Mouse (Mus musculus) NIH3T3 (cell line): ENCODE data around the gene Prr5.
A peak's percentile ranks its signal among the peaks of the same experiment; 100 is the strongest.

ENCODE experiments used
- DNase-seq: peaks from one replicate; pipeline ENCODE4 v3.0.0-alpha.2; 2012; ENCODE audit warnings: low read depth

The Prr5 gene

DNA sequence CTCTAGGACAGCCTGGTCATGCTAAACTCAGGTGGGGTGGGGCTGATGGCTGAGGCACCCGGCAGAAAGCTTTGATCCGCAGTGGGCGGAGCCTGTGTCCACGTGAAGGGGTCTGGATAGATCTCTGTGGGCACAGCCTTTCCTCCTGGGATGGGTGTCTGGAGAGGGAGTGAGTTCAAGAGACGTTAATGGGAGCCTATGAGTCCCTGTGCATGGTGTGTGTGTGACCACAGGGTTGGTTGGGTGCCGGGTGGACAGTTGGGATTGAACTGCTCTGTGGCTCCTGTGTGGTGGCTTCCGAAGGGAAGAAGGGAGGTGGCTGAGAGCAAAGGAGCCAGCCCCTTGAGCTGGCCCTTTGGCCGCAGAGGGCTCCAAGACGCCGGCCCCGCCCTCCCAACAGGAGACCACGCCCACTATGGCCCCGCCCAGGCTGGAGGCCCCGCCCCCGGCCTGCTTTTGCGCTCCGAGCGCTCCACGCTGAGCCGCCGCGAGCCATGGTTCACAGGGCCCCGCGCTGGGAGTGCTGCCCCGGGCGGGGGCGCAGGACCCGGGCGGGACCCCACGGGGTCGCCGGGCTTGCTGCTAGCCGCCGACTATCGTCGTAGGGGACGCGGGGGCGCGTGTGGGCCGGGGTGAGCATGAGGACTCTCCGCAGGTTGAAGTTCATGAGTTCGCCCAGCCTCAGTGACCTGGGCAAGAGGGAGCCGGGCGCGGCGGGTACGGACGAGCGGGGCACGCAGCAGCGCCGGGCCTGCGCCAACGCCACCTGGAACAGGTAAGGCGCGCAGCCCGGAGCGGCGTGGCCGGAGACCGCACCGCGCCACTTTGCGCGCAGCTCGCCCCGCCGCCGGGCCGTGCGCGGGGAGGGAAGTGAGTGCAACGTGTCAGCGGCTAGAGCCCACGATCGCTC is 11.4 kb downstream of the Prr5 start:
- peak; percentile 91 for DNase-seq

DNA sequence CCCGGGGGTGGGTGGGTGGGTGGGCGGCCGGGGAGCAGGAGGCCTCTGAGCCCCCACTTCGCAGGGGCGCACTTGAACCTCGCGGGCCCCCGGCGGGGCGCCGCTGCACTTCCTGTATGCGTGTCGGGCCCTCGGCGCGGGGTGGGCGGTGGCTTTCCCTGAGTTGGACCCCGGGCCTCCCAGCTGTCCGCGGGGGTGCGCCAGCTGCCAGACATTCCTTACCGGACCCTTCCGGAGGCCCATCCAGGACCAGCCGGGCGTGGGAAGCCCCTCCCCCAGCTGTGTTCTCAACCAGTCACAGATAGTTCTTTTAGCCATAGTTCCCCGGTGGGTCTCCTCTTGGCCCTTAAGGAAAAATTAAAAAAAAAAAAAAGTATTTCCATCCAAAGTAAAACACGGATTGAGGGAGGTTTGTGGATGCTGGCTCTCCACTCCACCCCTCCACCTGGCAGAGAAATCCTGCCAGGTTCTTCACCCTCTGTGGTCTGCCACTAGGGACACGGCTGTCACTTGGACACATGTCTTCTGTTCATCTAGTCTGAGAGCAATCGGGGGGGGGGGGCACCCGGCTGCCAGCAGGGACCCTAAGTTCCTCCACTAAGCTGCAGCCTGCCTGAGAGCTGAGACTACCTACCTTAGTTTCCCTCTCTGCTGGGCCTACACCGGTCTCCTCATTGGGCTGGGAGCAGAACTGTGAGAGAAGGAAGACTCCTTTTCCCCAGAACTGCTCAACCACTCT is 12.2 kb downstream of the Prr5 start:
- peak; percentile 74 for DNase-seq

DNA sequence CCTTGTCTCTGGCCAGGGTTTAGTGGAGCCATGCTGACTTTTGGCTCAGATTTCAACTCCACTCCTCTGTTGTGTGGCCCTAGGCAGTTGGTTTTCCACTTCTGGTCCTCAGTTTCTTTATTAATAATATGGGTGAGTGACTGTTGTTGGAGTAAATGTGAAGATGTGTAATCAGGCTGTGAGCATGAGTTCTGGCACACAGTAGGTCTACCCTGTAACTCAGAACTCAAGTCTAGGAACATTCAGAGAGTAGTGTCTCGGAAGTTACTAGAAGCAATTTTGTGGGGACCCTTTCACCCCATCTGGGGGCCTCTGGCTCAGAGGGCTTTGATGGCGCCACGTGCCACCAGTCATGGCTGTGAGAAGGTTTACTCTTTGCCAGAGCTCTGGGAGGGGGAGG is 12.8 kb downstream of the Prr5 start:
- DNase-seq: no peak

DNA sequence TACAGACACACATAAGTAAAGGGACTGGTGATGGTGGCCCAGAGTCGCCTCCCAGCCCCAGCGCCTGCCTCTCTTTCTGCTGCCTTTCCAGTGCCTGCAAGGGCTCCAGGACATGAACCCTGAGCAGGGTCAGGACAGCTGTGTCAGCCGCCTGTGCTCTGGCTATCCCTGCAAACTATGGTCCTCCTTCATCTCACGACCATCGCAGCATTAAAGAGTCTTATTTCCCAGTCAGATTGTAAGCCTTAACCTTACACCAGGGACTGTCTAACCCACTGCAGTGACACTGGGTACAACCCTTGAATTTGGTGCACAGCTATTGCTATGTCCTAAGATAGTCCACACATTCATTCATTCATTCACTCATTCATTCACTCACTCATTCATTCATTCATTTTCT is 13.4 kb downstream of the Prr5 start:
- DNase-seq: no peak

DNA sequence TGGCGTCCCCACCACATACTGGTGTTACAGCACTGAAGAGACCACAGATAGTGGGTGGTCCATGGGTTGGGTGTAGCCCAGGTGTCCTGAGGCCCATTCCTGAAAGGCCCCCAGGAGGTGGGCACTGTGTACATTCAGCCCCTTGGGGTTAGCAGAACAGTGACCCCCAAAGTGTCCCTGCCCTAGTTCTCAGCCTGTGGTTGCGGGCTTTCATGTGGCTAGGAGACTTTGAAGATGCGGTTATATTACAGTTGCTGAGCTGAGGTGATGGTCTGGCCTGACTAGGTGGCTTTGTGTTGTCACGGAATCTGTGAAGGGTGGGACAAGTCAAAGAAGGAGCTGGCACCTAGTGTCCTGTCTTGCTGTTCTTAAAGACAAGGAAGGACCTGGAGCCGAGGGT is 15.1 kb downstream of the Prr5 start:
- no peak for DNase-seq

DNA sequence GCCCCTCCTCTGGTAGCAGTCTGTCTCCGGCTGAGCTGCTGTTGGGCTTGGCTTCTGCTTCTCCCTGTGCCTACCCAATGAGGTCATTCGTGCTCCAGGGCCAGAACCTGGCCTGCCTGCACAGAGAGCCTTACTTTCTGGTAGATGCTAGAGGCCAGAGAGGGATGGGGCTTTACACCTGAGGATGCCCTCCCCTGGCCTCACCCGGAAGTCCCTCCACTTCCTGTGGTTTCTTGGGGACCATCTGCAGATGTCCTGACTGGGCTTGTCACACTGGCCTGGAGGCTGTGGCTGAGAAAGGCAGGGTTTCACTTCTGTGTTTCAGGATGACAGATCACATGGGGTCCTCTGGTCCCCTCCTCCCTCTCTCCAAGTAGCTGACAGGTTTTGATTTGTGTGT is 16.0 kb downstream of the Prr5 start:
- DNase-seq: no peak

DNA sequence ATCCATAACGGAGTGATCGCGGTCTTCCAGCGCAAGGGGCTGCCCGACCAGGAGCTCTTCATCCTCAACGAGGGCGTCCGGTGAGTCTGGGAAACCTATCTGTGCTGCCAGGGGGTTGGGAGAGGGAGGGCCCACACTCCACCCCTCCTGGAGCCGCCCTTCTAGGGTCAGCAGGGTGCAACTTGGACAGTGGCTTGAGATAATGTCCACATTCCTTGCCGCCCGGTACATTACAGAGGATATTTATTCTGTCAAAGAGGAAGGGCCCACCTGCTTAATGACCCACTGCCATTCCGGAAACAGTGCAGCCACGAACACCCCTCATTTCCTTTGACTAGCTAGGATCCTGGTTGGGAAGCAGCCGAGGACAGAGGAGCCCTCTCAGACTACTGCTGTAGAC is 18.5 kb downstream of the Prr5 start:
- no peak for DNase-seq

DNA sequence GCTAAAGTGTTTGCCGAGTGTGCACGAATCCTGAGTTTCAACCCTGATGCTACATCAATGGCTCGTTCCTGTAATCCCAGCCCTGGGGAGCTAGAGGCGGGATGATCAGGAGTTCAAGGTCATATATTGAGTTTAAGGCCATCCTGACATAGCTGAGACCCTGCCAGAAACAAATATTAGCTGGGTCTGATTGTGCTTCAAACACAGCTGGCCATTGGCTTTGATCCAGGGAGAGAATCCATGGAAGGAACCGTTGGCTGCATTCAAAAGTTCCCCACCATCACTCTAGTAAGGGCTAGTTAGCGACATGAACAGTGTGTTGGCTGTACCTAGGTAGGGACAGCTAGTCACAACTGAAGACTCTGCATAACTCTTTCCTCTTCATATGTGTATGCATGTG is 19.9 kb downstream of the Prr5 start:
- no peak for DNase-seq

DNA sequence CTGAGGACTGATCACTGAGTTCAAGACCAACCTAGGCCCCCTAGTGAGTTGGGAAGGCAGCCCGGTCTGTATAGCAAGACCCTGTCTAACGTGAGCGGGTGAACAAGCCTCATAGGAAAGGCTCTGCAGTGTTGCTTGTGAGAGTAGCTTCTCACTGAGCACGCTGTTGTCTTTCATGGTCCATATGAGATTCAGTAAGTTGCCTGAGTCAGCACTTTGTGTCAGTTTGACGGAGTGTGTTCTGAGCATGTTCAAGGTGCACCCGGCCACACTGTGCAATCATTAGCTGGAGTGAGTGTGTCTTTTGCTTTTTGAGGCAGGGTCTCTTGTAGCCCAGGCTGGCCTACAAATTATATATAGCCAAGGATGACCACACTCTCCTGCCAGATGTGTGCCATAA is 22.1 kb downstream of the Prr5 start:
- no peak for DNase-seq

DNA sequence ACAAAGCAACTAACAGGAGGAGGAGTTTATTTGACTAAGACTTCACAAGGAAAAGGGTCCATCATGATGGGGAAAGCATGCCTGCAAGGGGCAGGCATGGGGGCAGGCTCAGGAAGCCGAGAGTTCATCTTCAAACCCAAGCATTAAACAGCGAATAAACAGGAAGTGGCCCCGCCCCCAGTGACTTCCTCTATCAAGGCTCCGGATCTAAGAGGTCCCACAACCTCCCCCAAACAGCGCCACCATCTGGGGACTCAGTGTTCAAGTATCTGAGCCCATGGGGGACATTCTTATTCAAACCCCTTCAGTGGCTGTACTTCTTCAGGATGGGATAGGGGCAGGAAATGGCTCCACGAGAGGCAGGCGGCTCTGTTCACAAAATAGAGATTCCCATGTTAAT is 23.2 kb downstream of the Prr5 start:
- no peak for DNase-seq

DNA sequence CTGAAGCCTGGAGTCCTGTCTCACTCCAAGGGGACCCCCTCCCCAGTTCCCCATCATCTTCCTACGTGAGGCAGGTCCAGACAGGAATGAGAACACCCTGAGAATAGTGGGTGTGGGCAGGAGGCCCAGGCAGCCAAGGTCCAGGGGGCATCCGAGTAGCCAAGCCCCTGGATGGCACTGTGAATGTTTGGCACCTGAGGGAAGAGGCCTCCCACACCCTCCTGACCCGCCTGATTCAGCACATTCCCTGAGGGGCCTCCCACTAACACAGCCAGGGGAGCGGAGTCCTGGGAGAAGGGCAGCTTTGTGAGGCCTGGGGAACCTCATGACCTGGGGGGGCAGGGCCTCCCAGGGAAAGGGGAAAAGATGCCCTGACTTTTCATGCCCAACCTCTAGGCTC is 26.6 kb downstream of the Prr5 start:
- no peak for DNase-seq

DNA sequence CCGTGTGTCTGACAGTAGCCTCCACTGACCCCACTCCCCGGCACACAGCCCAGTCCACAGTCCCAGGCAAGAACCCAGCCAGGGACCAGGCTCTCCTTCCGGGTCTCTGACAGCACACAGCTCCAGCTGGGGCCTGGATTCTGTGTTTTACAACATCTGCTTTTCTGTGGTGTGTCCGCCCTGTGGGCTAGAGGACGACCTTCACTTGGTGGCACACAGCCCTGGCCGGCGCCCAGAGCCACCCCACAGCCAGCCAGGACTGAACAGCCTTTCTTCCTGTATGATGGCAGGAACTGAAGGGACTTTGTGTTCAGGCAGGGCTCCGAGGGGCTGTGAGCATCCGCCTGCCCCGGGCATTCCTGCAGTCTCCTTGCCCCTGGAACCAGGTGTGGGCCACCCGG is 28.2 kb downstream of the Prr5 start:
- no peak for DNase-seq

DNA sequence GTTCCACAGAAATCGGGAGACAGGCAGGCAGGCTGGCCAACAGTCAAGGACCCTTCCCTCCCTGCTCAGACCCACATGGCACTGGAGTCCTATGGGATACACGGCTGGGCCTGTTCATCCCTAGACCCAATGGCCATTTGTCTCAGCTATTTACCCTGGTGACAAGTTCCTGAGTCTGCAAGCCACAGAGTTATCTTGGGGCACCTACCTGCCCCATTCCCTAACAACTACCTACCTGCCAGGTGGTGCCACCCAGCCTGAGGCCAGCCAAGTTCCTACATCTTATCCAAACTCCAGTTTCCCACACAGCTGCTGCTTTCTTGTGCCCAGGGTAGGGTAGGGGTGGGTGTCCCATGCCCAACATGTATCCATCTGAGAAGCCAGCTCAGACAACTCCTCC is 28.8 kb downstream of the Prr5 start:
- no peak for DNase-seq

DNA sequence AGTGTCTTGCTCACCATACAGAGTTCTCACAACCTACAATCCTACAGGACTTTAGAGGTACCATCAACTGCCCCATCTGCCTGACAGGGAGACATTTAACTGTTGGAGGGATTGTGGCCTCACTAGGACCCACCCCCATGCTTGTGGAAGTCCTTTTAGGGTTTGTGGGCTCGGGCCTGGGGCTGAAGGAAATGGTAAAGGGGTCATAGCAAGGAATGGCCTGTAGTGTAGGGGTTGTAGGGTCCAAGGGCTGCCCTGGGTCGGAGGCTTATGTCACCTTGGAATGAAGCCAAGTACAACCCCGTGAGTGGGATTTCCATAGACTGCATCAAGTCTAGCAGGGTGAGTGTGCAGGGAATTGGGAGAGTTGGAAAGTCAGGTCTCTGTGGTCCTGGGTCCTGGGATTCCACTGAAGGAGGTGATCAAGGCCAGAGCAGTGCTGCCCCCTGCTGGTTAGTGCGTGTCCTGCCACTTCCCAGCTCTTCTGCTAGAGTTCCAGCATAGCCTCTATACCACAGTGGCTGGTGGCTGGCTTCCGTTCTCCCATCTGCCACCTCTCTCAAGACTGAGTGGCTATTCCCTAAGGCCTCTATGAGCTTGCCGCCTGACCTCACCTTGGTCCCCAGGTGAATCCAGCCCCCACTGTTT is 30.9 kb downstream of the Prr5 start:
- peak; percentile 75 for DNase-seq

DNA sequence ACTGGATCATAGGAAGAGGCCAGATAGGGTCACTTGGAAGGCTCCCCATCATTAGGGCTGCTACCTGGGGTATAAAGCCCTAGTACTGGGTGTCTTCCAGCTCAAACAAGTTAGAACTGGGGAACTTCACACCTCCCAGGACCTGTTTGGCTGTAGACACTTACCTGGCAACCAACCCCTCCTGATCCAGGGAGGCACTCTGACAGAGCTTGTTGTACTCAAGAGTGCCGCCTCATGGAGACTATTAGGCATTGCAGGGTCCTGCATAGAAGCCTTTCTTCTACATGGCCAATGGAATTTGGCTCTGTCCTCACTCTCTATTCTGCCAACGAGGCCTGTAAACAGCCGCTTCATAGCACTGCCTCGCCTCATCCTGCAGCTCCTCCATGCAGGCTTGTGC is 32.5 kb downstream of the Prr5 start:
- peak; percentile 67 for DNase-seq

DNA sequence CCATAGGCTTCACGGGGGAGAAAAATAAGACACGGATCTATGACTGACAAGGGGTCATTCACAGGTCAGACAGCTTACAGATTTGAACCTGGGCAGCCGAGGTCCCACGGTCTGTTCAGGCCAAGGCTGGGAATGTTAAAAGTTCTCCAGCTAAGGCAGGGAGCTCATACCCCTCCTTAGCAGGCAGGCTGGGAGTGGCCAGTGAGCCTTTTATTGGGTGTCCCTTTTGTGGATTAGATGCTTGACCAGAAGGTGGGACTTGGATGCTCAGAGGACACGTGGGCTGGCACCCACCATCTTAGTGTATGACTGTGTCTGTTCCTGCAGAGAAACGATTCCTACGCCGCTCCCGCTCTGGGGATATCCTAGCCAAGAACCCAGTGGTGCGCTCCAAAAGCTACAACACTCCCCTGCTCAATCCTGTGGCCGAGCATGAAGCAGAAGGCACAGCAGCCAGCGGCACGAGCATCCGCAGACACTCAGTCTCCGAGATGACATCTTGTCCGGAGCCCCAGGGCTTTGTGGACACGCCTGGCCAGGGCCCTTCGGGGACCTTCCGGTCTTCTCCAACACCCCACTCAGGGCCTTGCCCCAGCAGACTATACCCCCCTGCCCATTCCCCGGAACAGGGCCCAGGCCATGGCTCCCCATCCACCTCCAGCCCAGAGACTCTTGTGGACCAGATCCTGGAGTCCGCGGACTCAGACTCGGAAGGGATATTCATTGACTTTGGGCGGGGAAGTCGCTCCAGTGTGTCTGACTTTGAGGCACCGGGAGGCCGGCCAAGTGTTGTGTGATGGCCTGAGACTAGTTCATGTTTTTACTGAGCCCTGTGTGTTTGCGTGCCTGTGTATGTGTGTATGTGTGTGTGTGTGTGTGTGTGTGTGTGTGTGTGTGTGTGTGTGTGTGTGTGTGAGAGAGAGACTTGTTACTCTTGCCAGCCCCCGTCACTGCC is 33.2 kb downstream of the Prr5 start:
- no peak for DNase-seq

DNA sequence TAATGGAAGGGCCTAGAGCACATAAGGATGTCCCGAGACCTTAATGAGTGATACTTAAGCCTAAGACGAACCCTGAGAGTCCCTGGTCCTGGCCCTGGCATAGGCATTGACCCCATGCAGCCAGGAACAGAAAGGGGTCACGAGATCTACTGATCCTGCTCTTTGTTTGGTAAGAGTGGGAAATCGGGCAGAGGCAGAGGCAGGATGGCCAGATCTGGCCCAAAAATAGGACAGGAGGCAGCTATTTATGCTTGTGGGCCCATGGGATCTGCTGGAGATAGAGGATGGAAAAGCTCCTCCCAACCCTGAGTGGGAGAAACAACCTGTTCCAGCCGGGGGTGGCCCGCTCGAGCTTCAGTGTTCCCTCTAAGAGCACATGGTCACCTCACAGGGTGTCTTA is 34.6 kb downstream of the Prr5 start:
- DNase-seq: no peak

DNA sequence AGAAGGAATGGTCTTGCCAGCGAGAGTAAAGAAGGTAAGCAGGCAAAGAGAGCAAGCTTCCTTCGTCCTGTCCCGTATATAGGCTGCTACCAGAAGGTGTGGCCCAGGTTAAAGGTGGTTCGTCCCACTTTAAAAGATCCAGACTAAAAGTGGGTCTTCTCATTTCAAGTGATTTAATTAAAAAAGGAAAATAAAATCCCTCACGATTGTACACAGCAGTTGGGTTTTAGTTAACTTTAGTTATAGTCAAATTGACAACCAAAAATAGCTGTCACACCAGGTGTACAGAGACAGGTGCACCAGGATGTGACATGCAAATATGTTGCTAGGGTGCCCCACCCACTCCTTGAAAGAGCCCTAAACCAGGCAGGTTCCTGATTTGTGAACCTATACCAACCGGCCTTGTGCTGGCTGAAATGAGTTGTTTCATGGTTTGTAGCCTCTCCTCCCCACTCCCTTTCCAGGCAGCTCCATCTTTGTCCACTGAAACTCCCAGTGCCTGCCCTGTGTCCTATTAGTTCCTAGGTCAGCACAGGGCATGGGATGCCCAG is 36.0 kb downstream of the Prr5 start:
- no peak for DNase-seq

DNA sequence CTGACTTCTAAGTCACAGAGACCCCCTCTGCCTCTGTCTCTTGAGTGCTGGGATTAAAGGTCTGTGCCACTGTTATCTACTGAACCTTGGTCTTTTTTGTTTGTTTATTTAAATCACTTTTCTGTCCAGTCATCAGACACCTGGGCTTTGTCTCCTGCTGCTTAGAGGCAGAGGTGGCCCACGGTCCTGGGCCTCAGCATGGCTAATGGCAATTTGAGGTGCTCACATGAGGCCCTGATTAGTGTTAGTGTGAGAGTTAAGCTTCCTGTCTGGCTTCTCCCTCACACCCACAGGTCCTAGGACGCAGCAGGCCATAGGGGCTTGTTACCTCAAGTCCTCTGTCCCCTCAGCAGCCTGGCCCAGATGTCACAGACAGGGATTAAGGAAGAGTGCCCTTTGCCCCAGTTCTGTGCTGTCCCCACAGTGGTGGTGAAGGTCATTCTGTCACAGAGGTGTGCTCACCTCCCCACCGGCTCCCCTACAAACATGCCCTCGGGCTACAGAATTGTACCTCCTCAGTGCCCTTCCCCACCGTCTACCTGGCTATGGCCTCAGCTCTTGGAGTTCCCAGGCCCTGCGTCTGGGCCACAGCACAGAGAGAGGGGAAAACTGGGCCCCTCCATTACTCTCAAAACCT is 37.7 kb downstream of the Prr5 start:
- DNase-seq: no peak

DNA sequence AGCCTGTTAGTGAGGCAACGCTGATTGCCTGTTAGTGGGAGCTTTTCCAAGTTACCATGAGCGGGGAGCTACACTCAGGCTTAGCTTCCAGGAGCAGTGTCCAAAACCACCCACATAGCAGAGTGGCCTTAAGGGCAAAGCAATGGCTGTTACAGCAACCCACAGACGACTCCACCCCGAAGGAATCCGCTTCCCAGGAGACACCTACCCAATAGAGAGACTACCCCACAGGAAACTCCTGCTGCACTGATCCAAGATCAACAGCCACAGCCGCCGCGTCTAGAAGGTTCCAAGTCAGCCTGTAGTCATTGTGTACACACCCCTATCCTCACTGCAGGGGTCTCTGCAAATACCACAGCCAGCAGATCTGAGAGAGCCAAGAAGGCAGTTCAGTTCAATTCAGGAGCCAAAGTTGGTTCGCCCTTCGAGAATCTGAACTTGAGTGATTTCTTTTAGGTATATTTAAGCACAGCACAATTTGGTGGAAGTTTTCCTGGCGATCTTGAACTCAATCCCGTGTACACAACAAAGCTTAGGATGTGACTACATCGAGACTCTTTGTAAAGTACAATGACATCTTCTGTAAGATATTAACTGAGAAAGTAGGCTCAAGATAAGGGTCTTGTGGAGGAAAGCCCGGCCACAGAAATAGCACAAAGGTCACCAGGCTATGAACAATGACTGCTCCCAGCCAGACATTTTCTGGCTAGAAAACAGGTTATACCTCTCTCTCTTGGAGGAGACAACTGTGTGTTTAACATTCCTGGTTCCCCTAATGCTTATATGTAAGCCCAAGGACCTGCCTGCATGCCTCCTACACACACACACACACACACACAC is 43.4 kb downstream of the Prr5 start:
- DNase-seq: peak; percentile 60
